ENCODE assay signal across 22 mouse cellular contexts in genomic region chr11:34176371-34176770, GRCm38 (mm10). TPM values are rescaled to one million over a fixed set of nuclear protein-coding genes. Genes with fewer than 3 reads are reported as not detected.
DNase-seq lines count a peak whose midpoint lies in the region; ATAC-seq lines count a peak whose summit lies in the region.
"Had no signal": no experiment of that assay in that cellular context is flagged by ENCODE, and none has a peak within 500 bp of the region (broad histone marks: within the 10 kb centered on the region; RNA-seq: fewer than 3 reads in every experiment).

No protein-coding gene starts in this region.

- ATAC-seq in megakaryocyte-erythroid progenitor cell, adult 5-6 weeks (replicated peaks; ENCODE audit: low FRiP score, low TSS enrichment, poor library complexity, severe bottlenecking): no peak
- ATAC-seq: midbrain, embryonic 16.5 days had no signal

- peak; percentile 51 for DNase-seq in adrenal gland, postnatal 14 days
- no peak for DNase-seq in adrenal gland, postnatal 4 days (ENCODE audit: low spot score in 2 of 2)
- DNase-seq in layer of hippocampus, adult 8-10 months (ENCODE audit: low spot score in 2 of 2): peak; percentile 31 to 43
- DNase-seq in layer of hippocampus, postnatal 25 days (ENCODE audit: extremely low spot score in 1 of 2, low spot score in 1 of 2): no peak
- peak; percentile 6 to 17 for DNase-seq in right cerebral cortex, postnatal 36 days (ENCODE audit: low spot score in 2 of 2)
- DNase-seq in right cerebral cortex, postnatal 25 days: no peak
- DNase-seq: adrenal gland, postnatal 25 days; cerebellum, adult 2 months; cerebellum, postnatal 14 days; gastrocnemius, postnatal 10 days; heart, postnatal 14 days; kidney, adult 18-20 months; kidney, postnatal 25 days; spleen, adult 18-20 months; thymus, postnatal 14 days had no signal

RNA-seq across cellular contexts. Expression of gene Foxi1, which starts 31.5 kb away (rescaled TPM):
- total RNA-seq in adrenal gland, postnatal 14 days (2021): not detected in 2 replicates
- 1 to 10 TPM in 1 of 2 experiments, not detected in 1; 3.6 TPM for total RNA-seq in adrenal gland, postnatal 4 days (2021)
- total RNA-seq in layer of hippocampus, adult 8-10 months (2022): not detected
- not detected for total RNA-seq in layer of hippocampus, postnatal 25 days (2021)
- total RNA-seq in megakaryocyte-erythroid progenitor cell, adult 5-6 weeks (2014; fragmentation: Nextera tagmentation): not detected in 2 replicates
- total RNA-seq in megakaryocyte-erythroid progenitor cell, adult 5-6 weeks (2017): not detected in 2 replicates
- total RNA-seq: adrenal gland, postnatal 25 days; G1E; gastrocnemius, postnatal 10 days; granulocyte monocyte progenitor cell, adult 5-6 weeks; heart, postnatal 14 days; layer of hippocampus, adult 2 months; megakaryocyte progenitor cell, adult 5-6 weeks; neutrophil, adult 5-6 weeks had no signal

Comparison
In these comparisons a context has a peak if more than half of its experiments do, and no peak if none do; other contexts are left out.
1. DNase-seq: peak in adrenal gland, postnatal 14 days (single experiment), layer of hippocampus, adult 8-10 months (2 of 2) and right cerebral cortex, postnatal 36 days (2 of 2); none in adrenal gland, postnatal 4 days (0 of 2), layer of hippocampus, postnatal 25 days (0 of 2) and right cerebral cortex, postnatal 25 days (single experiment).